Mouse (Mus musculus) limb, embryonic 15.5 days (tissue): ENCODE measurements around the gene Tmem87b. TPM values are rescaled to one million over a fixed set of nuclear protein-coding genes. Genes with fewer than 3 reads are reported as not detected.

Source experiments
- ATAC-seq: fragments of 200-750 bp; cut with Nextera tagmentation; 2 replicates; pipeline ENCODE4 v1.8.0; 2017; ENCODE audit warnings: low read depth, moderate TSS enrichment; ENCODE audit not compliant: insufficient number of reproducible peaks, low FRiP score, low TSS enrichment
- H3K27ac ChIP-seq: fragments of 300-500 bp; sonication (generic); 2 replicates; pipeline ENCODE4 v1.5.1; 2015; ENCODE audit warnings: moderate library complexity, mild to moderate bottlenecking, inconsistent platforms
- H3K27me3 ChIP-seq: fragments of 300-500 bp; sonication (generic); 2 replicates; pipeline ENCODE4 v1.6.1; 2015; ENCODE audit warnings: inconsistent platforms
- H3K36me3 ChIP-seq: fragments of 300-500 bp; sonication (generic); 2 replicates; pipeline ENCODE4 v1.6.1; 2015; ENCODE audit warnings: inconsistent platforms
- H3K4me1 ChIP-seq: fragments of 300-500 bp; sonication (generic); 2 replicates; pipeline ENCODE4 v1.6.1; 2015; ENCODE audit warnings: inconsistent platforms
- H3K4me2 ChIP-seq: fragments of 300-500 bp; sonication (generic); 2 replicates; pipeline ENCODE4 v1.6.1; 2015; ENCODE audit warnings: mild to moderate bottlenecking, inconsistent platforms
- H3K4me3 ChIP-seq: fragments of 300-500 bp; sonication (generic); 2 replicates; pipeline ENCODE4 v1.5.1; 2015; ENCODE audit warnings: mild to moderate bottlenecking, inconsistent platforms
- H3K9ac ChIP-seq: fragments of 300-500 bp; sonication (generic); 2 replicates; pipeline ENCODE4 v1.6.1; 2015; ENCODE audit warnings: inconsistent platforms
- H3K9me3 ChIP-seq: fragments of 300-500 bp; sonication (generic); 2 replicates; pipeline ENCODE4 v1.6.1; 2016; ENCODE audit warnings: inconsistent platforms
- WGBS: fragments of 180-500 bp; shearing (Covaris S2); methylation state at CpG from one replicate; pipeline ENCODE4 v1.1.7; 2015; 5-methylcytosine and 5-hydroxymethylcytosine counted together
- polyA plus RNA-seq: library from polyadenylated mRNA; unstranded; fragments of >200 nt; fragmentation: Nextera tagmentation; extraction: Ambion mirVana; gene quantifications from 2 replicates; pipeline ENCODE4 v1.2.1, GENCODE M21; 2015

Gene Tmem87b
- polyA plus RNA-seq, result 29.4 and 31.0 TPM in 2 replicates

- peak within 1 kb of the TSS; percentile 73 for H3K9ac ChIP-seq
- ATAC-seq, result peak; percentile 93
- H3K9me3 ChIP-seq, result no peaks in the 10 kb centered on the region
- peak within 1 kb of the TSS; percentile 71 for H3K4me2 ChIP-seq
- no peaks in the 10 kb centered on the region for H3K36me3 ChIP-seq
- H3K4me3 ChIP-seq, result peak within 1 kb of the TSS; percentile 73
- H3K27ac ChIP-seq, result peak within 1 kb of the TSS; percentile 93
- H3K4me1 ChIP-seq, result peaks cover 11% of the 10 kb centered on the region; the same call in 1 of the 2 replicates
- no peaks in the 10 kb centered on the region for H3K27me3 ChIP-seq
- WGBS, result under 1% methylated on average over 59 of the region's 59 CpGs
These were observed at the start of gene Tmem87b for GRCm38 (mm10) chr2:128817786-128818681. Tmem87b (plus strand) TSS chr2:128818118.

GRCm38 (mm10) chr2:128768545-128769247, 49.2 kb upstream of the Tmem87b start:
- Histone ChIP-seq H3K9ac (no peak overlapping the region), H3K27me3 (no peaks in the 10 kb centered on the region), H3K4me2 (no peak overlapping the region), H3K36me3 (peaks cover 43% of the 10 kb centered on the region), H3K4me3 (no peak overlapping the region), H3K9me3 (no peaks in the 10 kb centered on the region), H3K4me1 (no peaks in the 10 kb centered on the region), H3K27ac (no peak overlapping the region)
- ATAC-seq, result no peak
- 83% methylated on average over 4 of the region's 4 CpGs for WGBS

DNA sequence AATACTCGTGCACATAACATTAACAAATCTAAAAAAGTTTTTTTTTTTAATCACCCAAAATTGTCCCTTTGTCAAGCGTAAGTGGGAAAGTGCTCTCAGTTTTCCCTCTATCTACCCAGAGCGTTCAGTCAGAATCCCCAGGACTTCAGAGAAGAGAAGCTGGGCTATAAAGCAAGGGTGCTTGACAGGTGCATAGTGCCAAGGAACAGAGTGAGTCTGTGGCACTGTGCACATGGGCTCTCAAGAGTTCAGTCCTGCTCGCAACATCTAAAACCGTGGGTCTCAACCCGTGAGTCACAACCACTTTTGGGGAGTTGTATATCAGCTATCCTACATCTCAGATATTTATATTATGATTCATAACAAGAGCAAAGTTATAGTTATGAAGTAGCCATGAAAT, 47.4 kb upstream of the Tmem87b start:
- H3K9ac ChIP-seq, result no peak overlapping the region
- H3K36me3 ChIP-seq, result peaks cover 35% of the 10 kb centered on the region
- H3K27ac ChIP-seq, result no peak overlapping the region
- ATAC-seq, result no peak
- no peak overlapping the region for H3K4me2 ChIP-seq
- no peaks in the 10 kb centered on the region for H3K4me1 ChIP-seq
- 94% methylated on average over 6 of the region's 6 CpGs for WGBS
- H3K9me3 ChIP-seq, result no peaks in the 10 kb centered on the region
- no peaks in the 10 kb centered on the region for H3K27me3 ChIP-seq
- no peak overlapping the region for H3K4me3 ChIP-seq

GRCm38 (mm10) chr2:128771048-128771447, 46.9 kb upstream of the Tmem87b start:
- 90% methylated on average over 4 of the region's 4 CpGs for WGBS
- no peak overlapping the region for H3K4me2 ChIP-seq
- H3K9ac ChIP-seq, result no peak overlapping the region
- peaks cover 33% of the 10 kb centered on the region for H3K36me3 ChIP-seq
- no peak for ATAC-seq
- H3K27ac ChIP-seq, result no peak overlapping the region
- H3K4me3 ChIP-seq, result no peak overlapping the region
- no peaks in the 10 kb centered on the region for H3K9me3 ChIP-seq
- H3K27me3 ChIP-seq, result no peaks in the 10 kb centered on the region
- no peaks in the 10 kb centered on the region for H3K4me1 ChIP-seq

GRCm38 (mm10) chr2:128771750-128772338, 46.1 kb upstream of the Tmem87b start:
- H3K36me3 ChIP-seq, result peaks cover 33% of the 10 kb centered on the region
- H3K27ac ChIP-seq, result no peak overlapping the region
- H3K4me3 ChIP-seq, result no peak overlapping the region
- 93% methylated on average over 7 of the region's 7 CpGs for WGBS
- H3K4me2 ChIP-seq, result no peak overlapping the region
- H3K27me3 ChIP-seq, result no peaks in the 10 kb centered on the region
- H3K9me3 ChIP-seq, result no peaks in the 10 kb centered on the region
- no peak for ATAC-seq
- no peak overlapping the region for H3K9ac ChIP-seq
- H3K4me1 ChIP-seq, result no peaks in the 10 kb centered on the region

DNA sequence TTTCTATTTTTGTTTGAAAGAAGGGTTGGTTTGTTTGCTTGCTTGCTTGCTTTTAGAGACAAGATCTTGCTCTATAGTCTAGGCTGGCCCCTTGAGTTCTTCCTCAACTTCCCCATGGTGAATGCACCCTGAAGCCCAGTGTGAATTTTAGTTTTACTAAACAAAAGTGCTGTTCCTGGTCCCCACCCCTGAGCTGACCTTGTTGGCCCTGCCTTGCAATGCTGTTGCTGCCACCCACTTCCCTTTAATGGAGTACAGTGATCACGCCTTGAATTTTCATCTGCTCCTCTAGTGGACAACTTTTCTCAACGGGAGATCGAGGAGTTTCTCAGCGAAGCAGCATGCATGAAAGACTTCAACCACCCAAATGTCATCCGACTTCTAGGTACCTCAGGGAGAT, 35.7 kb upstream of the Tmem87b start:
- WGBS, result 92% methylated on average over 5 of the region's 5 CpGs
- ATAC-seq, result no peak
- no peak overlapping the region for H3K27ac ChIP-seq

DNA sequence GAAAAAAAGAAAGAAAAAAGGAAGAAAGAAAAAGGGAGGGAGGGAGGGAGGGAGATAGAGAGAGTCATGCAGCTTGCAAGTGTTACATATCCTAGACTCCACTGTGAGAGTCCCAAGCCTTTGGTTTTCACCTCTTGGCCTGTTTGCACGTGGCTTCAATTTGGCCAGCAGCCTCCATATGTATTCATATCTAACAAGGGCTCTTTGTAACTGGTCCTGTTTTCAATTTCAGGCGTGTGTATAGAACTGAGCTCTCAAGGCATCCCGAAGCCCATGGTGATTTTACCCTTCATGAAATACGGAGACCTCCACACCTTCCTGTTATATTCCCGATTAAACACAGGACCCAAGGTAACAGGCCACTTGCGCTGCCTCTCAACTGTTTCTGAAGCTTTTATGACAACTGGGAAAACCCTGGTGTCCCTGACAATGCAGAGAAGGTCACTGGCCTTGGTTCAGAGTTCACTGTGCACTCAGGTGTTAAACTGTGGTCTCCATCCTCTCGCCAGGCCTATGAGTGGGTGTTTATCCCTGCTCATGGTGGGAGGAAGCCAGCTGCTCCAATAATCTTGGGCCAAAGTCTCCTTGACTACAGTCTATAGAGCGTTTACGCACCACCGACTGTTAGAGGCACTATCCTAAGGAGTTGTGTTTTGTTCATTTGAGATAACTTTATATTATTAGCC, 34.1 kb upstream of the Tmem87b start:
- Histone ChIP-seq H3K27ac (no peak overlapping the region), H3K9ac (no peak overlapping the region), H3K4me3 (no peak overlapping the region), H3K4me1 (no peaks in the 10 kb centered on the region), H3K9me3 (no peaks in the 10 kb centered on the region), H3K36me3 (peaks cover 41% of the 10 kb centered on the region), H3K4me2 (no peak overlapping the region), H3K27me3 (no peaks in the 10 kb centered on the region)
- WGBS, result 62% methylated on average over 10 of the region's 10 CpGs
- ATAC-seq, result no peak

More for the DNA sequence above, 35.7 kb upstream of the Tmem87b start:
- no peaks in the 10 kb centered on the region for H3K4me1 ChIP-seq
- H3K36me3 ChIP-seq, result peaks cover 44% of the 10 kb centered on the region
- H3K27me3 ChIP-seq, result no peaks in the 10 kb centered on the region
- H3K4me2 ChIP-seq, result no peak overlapping the region
- no peaks in the 10 kb centered on the region for H3K9me3 ChIP-seq
- no peak overlapping the region for H3K9ac ChIP-seq
- H3K4me3 ChIP-seq, result no peak overlapping the region

DNA sequence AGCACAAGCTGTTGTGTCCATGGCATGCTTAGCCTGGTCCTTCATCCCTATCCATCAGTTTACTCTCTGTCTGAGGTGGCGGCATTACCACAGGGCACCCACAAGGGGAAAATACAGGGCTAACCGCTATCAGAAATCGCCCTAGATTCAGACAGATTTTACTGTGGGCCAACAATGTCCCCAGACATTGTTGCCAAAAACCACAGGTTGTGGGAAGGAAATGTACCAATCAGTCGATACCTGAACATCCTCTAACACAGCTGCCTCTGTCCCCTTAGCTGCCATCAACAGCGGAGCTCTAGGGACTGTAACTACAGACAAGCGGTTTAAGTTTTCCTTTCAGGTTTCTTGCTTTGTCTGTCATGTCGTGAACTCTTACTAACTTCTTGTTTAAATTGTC, 33.1 kb upstream of the Tmem87b start:
- no peak overlapping the region for H3K27ac ChIP-seq

DNA sequence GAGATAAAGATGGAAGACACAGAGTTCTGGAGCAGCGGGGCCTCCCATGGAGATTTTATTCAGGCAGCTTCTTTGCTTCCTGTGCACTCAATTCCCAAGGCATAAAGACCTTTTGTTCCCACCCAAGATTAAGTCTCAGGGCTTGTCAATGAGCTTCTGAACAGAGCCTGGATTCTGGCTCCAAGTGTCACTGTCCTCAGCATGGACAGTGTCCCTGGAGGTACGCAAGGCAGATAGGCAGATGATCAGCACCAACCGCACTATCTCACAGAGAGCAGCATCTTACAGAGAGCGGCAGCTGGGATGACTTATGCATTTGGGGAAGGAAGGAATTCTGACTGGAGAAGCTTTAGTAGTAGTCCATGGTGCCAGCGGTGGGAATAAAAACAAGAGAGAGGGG, 31.6 kb upstream of the Tmem87b start:
- ATAC-seq, result no peak
- 86% methylated on average over 5 of the region's 5 CpGs for WGBS

More for the DNA sequence above, 33.1 kb upstream of the Tmem87b start:
- Histone ChIP-seq H3K4me1 (no peaks in the 10 kb centered on the region), H3K9ac (no peak overlapping the region), H3K4me3 (no peak overlapping the region), H3K9me3 (no peaks in the 10 kb centered on the region), H3K27me3 (no peaks in the 10 kb centered on the region), H3K4me2 (no peak overlapping the region), H3K36me3 (peaks cover 38% of the 10 kb centered on the region)
- WGBS, result 89% methylated on average over 7 of the region's 7 CpGs
- ATAC-seq, result no peak

DNA sequence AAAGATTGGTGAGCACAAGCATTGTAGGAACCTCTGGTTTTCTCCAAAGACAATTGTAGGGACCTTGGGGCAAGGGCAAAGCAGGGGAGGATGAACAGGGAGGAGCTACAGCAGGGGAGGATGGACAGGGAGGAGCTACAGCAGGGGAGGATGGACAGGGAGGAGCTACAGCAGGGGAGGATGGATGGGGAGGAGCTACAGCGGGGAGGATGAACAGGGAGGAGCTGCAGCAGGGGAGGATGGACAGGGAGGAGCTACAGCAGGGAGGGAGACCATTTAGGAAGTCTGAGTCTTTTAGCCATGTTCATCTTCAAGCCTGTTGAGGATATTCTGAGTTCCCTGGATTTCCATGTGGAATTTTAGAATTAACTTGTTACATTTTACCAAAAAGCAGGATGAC, 31.1 kb upstream of the Tmem87b start:
- Histone ChIP-seq H3K4me2 (no peak overlapping the region), H3K27ac (no peak overlapping the region), H3K27me3 (no peaks in the 10 kb centered on the region), H3K4me3 (no peak overlapping the region), H3K4me1 (no peaks in the 10 kb centered on the region), H3K9ac (no peak overlapping the region), H3K36me3 (peaks cover 46% of the 10 kb centered on the region), H3K9me3 (no peaks in the 10 kb centered on the region)
- no peak for ATAC-seq
- 71% methylated on average over 1 of the region's 1 CpGs for WGBS

More for the DNA sequence above, 31.6 kb upstream of the Tmem87b start:
- Histone ChIP-seq H3K9me3 (no peaks in the 10 kb centered on the region), H3K4me3 (no peak overlapping the region), H3K4me1 (no peaks in the 10 kb centered on the region), H3K9ac (no peak overlapping the region), H3K27ac (no peak overlapping the region), H3K36me3 (peaks cover 42% of the 10 kb centered on the region), H3K27me3 (no peaks in the 10 kb centered on the region), H3K4me2 (no peak overlapping the region)

GRCm38 (mm10) chr2:128787805-128788204, 30.1 kb upstream of the Tmem87b start:
- 85% methylated on average over 3 of the region's 3 CpGs for WGBS
- Histone ChIP-seq H3K36me3 (peaks cover 43% of the 10 kb centered on the region), H3K9ac (no peak overlapping the region), H3K9me3 (no peaks in the 10 kb centered on the region), H3K27ac (no peak overlapping the region), H3K27me3 (no peaks in the 10 kb centered on the region), H3K4me1 (no peaks in the 10 kb centered on the region), H3K4me3 (no peak overlapping the region), H3K4me2 (no peak overlapping the region)
- ATAC-seq, result no peak
